Mouse (Mus musculus): ENCODE data around the gene Dner. TPM values are rescaled to one million over a fixed set of nuclear protein-coding genes. Genes with fewer than 3 reads are reported as not detected.

Gene Dner
- polyA plus RNA-seq, 1 experiment from 2014 or later = 287 TPM

GRCm38 (mm10) chr1:84697136-84697535, 1.1 kb upstream of the Dner start:
- H3K36me3 ChIP-seq = no peaks in the 10 kb centered on the region
- H3K4me2 ChIP-seq = 0 out of 2 replicates have a peak overlapping the region, but pooled peaks have one; percentile 9
- H3K4me3 ChIP-seq = no peak overlapping the region
- no peak overlapping the region for H3K27ac ChIP-seq
- peaks cover 22% of the 10 kb centered on the region for H3K4me1 ChIP-seq (replicated peaks)
- no peak for ATAC-seq (ENCODE audit: low FRiP score)
- H3K9ac ChIP-seq = no peak overlapping the region
- H3K27me3 ChIP-seq = no peaks in the 10 kb centered on the region
- H3K9me3 ChIP-seq = no peaks in the 10 kb centered on the region
- 0% methylated on average over 2 of the region's 2 CpGs for WGBS

DNA sequence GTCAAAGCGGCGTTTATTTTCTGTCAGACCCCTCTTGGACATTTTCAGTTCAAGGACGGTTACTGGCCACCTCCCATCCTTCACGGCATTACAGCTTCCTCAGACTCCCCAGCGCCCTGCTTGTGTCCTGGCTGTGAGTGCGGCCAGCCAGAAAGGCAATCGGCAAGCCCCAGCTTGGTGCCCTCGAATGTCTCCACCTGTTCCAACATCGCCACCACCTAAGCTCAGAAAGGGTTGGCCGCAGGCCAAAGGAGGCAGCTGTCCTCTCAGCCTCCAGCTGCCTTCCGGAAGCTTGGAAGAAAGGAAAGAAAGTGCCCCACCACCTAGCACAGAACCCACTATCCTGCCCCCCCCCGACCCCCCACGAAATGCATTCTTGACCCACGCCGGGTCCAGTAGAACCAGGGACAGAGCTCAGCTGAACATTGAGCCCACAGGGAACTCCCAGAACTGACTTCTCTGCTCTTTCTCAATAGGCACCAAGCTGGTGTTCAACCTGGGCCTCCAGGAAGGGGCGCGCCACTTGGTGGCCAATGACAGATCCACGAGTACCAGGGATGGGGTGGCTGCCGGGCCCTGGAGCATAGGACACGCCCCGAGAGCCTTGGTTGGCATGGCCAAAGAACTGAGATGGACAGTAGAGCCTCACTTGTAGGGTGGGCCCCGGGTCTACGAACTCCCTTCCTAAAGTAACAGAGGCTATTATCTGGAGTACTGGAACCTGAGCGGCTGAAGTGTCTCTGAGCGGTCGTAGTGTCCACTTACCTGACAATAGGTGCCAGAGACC, 1.1 kb downstream of the Dner start:
- Histone ChIP-seq H3K4me2 (peak overlapping the region; percentile 73), H3K27ac (peak overlapping the region; percentile 96), H3K27me3 (no peaks in the 10 kb centered on the region), H3K9me3 (no peaks in the 10 kb centered on the region), H3K9ac (peak overlapping the region; percentile 94), H3K36me3 (no peaks in the 10 kb centered on the region), H3K4me1 (replicated peaks) (peaks cover 40% of the 10 kb centered on the region), H3K4me3 (peak overlapping the region; percentile 71)
- 5% methylated on average over 26 of the region's 26 CpGs for WGBS
- peak; percentile 81 for ATAC-seq (ENCODE audit: low FRiP score)

DNA sequence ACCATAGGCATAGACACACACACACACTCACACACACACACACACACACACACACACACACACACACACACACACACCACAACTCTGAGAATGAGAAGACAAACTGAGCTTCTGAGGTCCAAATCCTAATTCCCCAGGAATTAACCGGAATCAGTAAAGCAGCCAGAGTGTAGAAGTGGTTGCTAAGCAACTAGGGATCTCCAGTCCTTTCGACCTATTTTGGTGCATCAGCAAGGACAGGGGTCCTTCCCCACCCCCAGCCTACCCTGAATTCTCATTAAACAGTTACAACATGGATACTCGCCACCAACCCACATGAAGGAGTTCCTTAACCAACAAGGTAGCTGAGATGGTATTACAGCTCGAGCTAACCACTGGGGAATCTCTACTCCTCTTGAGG, 18.1 kb downstream of the Dner start:
- no peak overlapping the region for H3K4me3 ChIP-seq
- no peak overlapping the region for H3K27ac ChIP-seq
- 53% methylated on average over 4 of the region's 4 CpGs for WGBS
- H3K4me2 ChIP-seq = no peak overlapping the region
- peaks cover 6% of the 10 kb centered on the region for H3K4me1 ChIP-seq (replicated peaks)
- no peak for ATAC-seq (ENCODE audit: low FRiP score)
- no peaks in the 10 kb centered on the region for H3K27me3 ChIP-seq
- peaks cover 6% of the 10 kb centered on the region for H3K36me3 ChIP-seq
- no peak overlapping the region for H3K9ac ChIP-seq
- H3K9me3 ChIP-seq = no peaks in the 10 kb centered on the region

- H3K9me3 ChIP-seq = no peaks in the 10 kb centered on the region
- ATAC-seq (ENCODE audit: low FRiP score) = no peak
- H3K27me3 ChIP-seq = no peaks in the 10 kb centered on the region
- no peak overlapping the region for H3K4me2 ChIP-seq
- no peak overlapping the region for H3K9ac ChIP-seq
- no peaks in the 10 kb centered on the region for H3K36me3 ChIP-seq
- 73% methylated on average over 7 of the region's 7 CpGs for WGBS
- H3K4me1 ChIP-seq (replicated peaks) = peaks cover 24% of the 10 kb centered on the region; the same call in 1 of the 2 replicates
- no peak overlapping the region for H3K4me3 ChIP-seq
- no peak overlapping the region for H3K27ac ChIP-seq
Measured at GRCm38 (mm10) chr1:84668100-84668846, 27.7 kb downstream of the Dner start.

DNA sequence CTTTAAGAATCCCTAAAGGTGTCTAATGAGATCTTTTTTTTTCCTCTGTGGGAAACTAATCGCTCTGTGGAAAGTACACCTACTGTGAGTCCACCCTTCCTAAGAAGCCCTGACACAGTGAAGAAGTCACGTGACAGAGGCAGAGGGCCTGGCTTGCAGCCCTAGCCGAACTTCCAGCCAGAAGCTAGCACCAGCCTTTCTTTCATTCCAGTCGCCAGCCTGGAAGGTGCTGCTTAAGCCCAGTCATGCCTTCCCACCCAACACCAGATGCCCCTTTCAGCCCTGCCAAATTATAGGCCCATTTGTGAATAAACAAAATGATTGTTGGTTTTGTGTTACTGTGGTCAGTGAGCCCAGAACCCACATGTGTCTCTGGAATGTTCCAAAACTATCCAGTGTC, 28.4 kb downstream of the Dner start:
- H3K9ac ChIP-seq = no peak overlapping the region
- no peaks in the 10 kb centered on the region for H3K27me3 ChIP-seq
- no peak for ATAC-seq (ENCODE audit: low FRiP score)
- H3K4me2 ChIP-seq = no peak overlapping the region
- no peak overlapping the region for H3K27ac ChIP-seq
- H3K9me3 ChIP-seq = no peaks in the 10 kb centered on the region
- H3K4me1 ChIP-seq (replicated peaks) = peaks cover 24% of the 10 kb centered on the region; the same call in 1 of the 2 replicates
- H3K4me3 ChIP-seq = no peak overlapping the region
- no peaks in the 10 kb centered on the region for H3K36me3 ChIP-seq
- WGBS = 84% methylated on average over 4 of the region's 4 CpGs

- Histone ChIP-seq H3K4me1 (replicated peaks) (peaks cover 33% of the 10 kb centered on the region), H3K4me2 (no peak overlapping the region), H3K9me3 (no peaks in the 10 kb centered on the region), H3K27me3 (no peaks in the 10 kb centered on the region), H3K4me3 (no peak overlapping the region), H3K36me3 (no peaks in the 10 kb centered on the region), H3K27ac (no peak overlapping the region), H3K9ac (no peak overlapping the region)
- 21% methylated on average over 4 of the region's 4 CpGs for WGBS
- peak; percentile 60 for ATAC-seq (ENCODE audit: low FRiP score)
Measured at GRCm38 (mm10) chr1:84664377-84665118, 31.5 kb downstream of the Dner start.

GRCm38 (mm10) chr1:84646781-84647180, 49.2 kb downstream of the Dner start:
- Histone ChIP-seq H3K9me3 (no peaks in the 10 kb centered on the region), H3K27me3 (no peaks in the 10 kb centered on the region), H3K4me3 (no peak overlapping the region), H3K27ac (no peak overlapping the region), H3K9ac (no peak overlapping the region), H3K4me1 (replicated peaks) (peaks cover 15% of the 10 kb centered on the region), H3K36me3 (no peaks in the 10 kb centered on the region), H3K4me2 (no peak overlapping the region)
- no peak for ATAC-seq (ENCODE audit: low FRiP score)
- 83% methylated on average over 2 of the region's 2 CpGs for WGBS

GRCm38 (mm10) chr1:84640463-84640862, 55.6 kb downstream of the Dner start:
- no peak overlapping the region for H3K4me2 ChIP-seq
- H3K9me3 ChIP-seq = no peaks in the 10 kb centered on the region
- WGBS = 70% methylated on average over 4 of the region's 4 CpGs
- no peaks in the 10 kb centered on the region for H3K27me3 ChIP-seq
- H3K27ac ChIP-seq = no peak overlapping the region
- H3K9ac ChIP-seq = no peak overlapping the region
- H3K36me3 ChIP-seq = 0 out of 2 replicates have a peak, but pooled peaks cover 3% of the 10 kb centered on the region
- H3K4me1 ChIP-seq (replicated peaks) = peaks cover 46% of the 10 kb centered on the region
- H3K4me3 ChIP-seq = no peak overlapping the region
- no peak for ATAC-seq (ENCODE audit: low FRiP score)

- Histone ChIP-seq H3K4me3 (no peak overlapping the region), H3K4me2 (no peak overlapping the region), H3K36me3 (0 out of 2 replicates have a peak, but pooled peaks cover 3% of the 10 kb centered on the region), H3K9ac (no peak overlapping the region), H3K9me3 (no peaks in the 10 kb centered on the region), H3K27ac (peak overlapping the region; percentile 64; the same call in 1 of the 2 replicates), H3K27me3 (no peaks in the 10 kb centered on the region), H3K4me1 (replicated peaks) (peaks cover 37% of the 10 kb centered on the region)
- ATAC-seq (ENCODE audit: low FRiP score) = no peak
- WGBS = 10% methylated on average over 6 of the region's 6 CpGs
Measured at GRCm38 (mm10) chr1:84636890-84637289, 59.1 kb downstream of the Dner start.

DNA sequence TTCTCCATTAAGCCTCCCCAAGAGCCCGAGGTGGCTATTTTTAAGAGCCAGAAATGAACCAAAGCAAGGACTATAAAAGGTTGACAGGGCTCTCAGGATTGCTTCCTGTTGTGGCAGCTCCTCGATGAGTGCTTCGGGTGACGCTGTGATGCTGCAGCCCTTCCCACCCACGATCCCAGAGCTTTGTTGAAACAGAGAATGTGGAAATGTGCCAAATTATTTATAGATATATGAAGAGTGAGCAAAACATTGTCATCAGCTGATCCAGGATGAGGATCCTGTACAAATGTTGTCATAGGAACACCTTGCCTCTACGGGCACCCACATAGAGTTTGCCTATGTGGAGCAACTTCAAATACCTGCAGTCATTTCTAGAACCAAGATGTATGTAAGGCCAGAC, 67.8 kb downstream of the Dner start:
- 94% methylated on average over 6 of the region's 6 CpGs for WGBS
- no peaks in the 10 kb centered on the region for H3K36me3 ChIP-seq
- H3K9ac ChIP-seq = no peak overlapping the region
- ATAC-seq (ENCODE audit: low FRiP score) = no peak
- peaks cover 14% of the 10 kb centered on the region for H3K4me1 ChIP-seq (replicated peaks)
- H3K27me3 ChIP-seq = no peaks in the 10 kb centered on the region
- H3K4me2 ChIP-seq = no peak overlapping the region
- H3K27ac ChIP-seq = no peak overlapping the region
- H3K9me3 ChIP-seq = no peaks in the 10 kb centered on the region
- no peak overlapping the region for H3K4me3 ChIP-seq

- ATAC-seq (ENCODE audit: low FRiP score) = 0 out of 2 replicates have a peak, but pooled peaks have one; percentile 15
- Histone ChIP-seq H3K9me3 (no peaks in the 10 kb centered on the region), H3K4me1 (replicated peaks) (peaks cover 58% of the 10 kb centered on the region), H3K36me3 (no peaks in the 10 kb centered on the region), H3K4me3 (no peak overlapping the region), H3K9ac (no peak overlapping the region), H3K27me3 (no peaks in the 10 kb centered on the region), H3K4me2 (no peak overlapping the region), H3K27ac (peak overlapping the region; percentile 66)
- WGBS = 30% methylated on average over 12 of the region's 12 CpGs
Measured at GRCm38 (mm10) chr1:84622978-84623554, 73.0 kb downstream of the Dner start.

- peak overlapping the region; percentile 89 for H3K27ac ChIP-seq
- no peak overlapping the region for H3K4me3 ChIP-seq
- 28% methylated on average over 3 of the region's 3 CpGs for WGBS
- H3K4me2 ChIP-seq = peak overlapping the region; percentile 15; the same call in 1 of the 2 replicates
- H3K9me3 ChIP-seq = no peaks in the 10 kb centered on the region
- peaks cover 76% of the 10 kb centered on the region for H3K4me1 ChIP-seq (replicated peaks)
- no peaks in the 10 kb centered on the region for H3K36me3 ChIP-seq
- H3K27me3 ChIP-seq = no peaks in the 10 kb centered on the region
- peak; percentile 89 for ATAC-seq (ENCODE audit: low FRiP score)
- no peak overlapping the region for H3K9ac ChIP-seq
Measured at GRCm38 (mm10) chr1:84621308-84621707, 74.7 kb downstream of the Dner start.
